Mouse (Mus musculus) leukemia stem cell, adult 10-12 weeks (primary cell): Measurements from ENCODE around the gene D730048I06Rik. TPM values are rescaled to one million over a fixed set of nuclear protein-coding genes. Genes with fewer than 3 reads are reported as not detected.

Source experiments
- polyA plus RNA-seq: library from polyadenylated mRNA; stranded (reverse); fragments of >175 nt; gene quantifications from 2 replicates; pipeline ENCODE4 v1.2.3, GENCODE M21; 2012; ENCODE audit warnings: low replicate concordance

The D730048I06Rik gene
- polyA plus RNA-seq: not detected in 2 replicates

DNA sequence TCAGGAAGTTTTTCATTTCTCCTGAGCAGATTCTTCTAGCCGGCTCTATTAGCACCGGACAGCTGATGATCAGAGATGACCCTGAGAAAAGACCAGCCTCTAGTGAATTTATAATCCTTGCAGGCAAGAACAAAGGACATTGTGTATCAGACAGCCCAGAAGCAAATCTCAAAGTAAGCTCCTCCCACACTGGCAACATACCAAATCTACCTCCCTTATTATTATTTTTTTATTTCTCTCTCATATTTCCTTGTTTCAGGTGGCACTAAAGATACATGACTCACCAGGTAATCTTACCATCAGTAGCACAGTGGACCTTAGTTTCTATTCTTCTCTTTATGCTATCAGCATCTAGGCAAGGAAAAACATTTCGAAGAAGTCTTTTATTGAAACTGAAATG is at the start of gene D730048I06Rik, which contains the start of gene Gm27235:
Gene D730048I06Rik (minus strand): TSS at position 112 of the 400 bp plus-strand sequence.
Gene Gm27235 (minus strand): TSS at position 101 of the 400 bp plus-strand sequence.

DNA sequence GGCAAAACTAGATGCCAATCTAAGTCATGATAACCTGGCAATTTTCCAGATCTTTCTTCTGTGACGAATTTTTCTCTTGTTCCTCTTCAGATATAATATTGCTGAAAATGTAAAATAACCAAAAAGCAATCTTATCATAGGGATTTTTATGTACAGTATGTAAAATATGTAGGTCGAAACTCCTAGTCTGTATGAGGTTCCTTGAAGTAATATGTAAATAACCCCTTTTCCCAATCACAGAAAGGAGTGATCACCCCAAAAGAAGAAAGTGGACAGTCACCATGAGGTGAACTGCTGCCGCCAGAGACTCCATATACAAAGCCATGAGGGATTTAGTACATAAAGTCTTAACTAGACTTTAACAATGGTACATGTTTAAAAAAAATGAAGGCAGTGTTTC is 11.9 kb downstream of the D730048I06Rik start, which contains the start of gene Gm17727:
Gene Gm17727 (minus strand): TSS at position 101 of the 400 bp plus-strand sequence.

DNA sequence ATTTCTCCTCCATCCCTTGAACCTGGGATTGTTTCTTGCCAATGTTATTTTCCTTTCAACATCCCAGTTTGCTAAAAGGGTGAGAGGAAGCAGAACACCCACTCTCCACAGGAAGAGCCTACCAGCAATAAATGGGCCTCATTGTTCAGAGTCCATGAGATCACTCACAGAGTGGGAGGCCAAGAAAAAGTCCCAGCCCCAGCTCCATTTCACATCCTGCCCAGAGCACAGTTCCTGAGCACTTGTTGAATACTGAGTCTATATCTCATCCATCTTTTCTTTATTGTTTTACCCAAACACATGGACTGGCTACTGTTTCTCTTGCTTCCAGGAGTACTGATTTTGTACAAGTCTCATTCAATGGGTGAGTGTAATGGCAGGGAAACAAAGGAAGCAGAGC is 49.2 kb downstream of the D730048I06Rik start, which contains the start of gene Gm17677:
Gene Gm17677 (plus strand): TSS at position 301 of the 400 bp plus-strand sequence.

Other genes with a start within 250 kb of the D730048I06Rik start
- gene Ddx25, start 231.6 kb downstream of the D730048I06Rik start, polyA plus RNA-seq: not detected in 2 replicates
- 0.25 and 0.79 TPM in 2 replicates for gene Pus3, start 231.5 kb downstream of the D730048I06Rik start, polyA plus RNA-seq
- 0.20 and 1.1 TPM in 2 replicates for gene Pate2, start 219.8 kb downstream of the D730048I06Rik start, polyA plus RNA-seq
- gene Hyls1, start 219.7 kb downstream of the D730048I06Rik start, polyA plus RNA-seq: 1.5 and 5.5 TPM in 2 replicates
- gene Pate4, start 178.2 kb downstream of the D730048I06Rik start, polyA plus RNA-seq: not detected in 2 replicates
- gene Pate3, start 141.9 kb downstream of the D730048I06Rik start, polyA plus RNA-seq: not detected in 2 replicates
- not detected in 2 replicates for gene Pate1, start 102.7 kb downstream of the D730048I06Rik start, polyA plus RNA-seq
- not detected in 2 replicates for gene Gm17677, start 49.1 kb downstream of the D730048I06Rik start, polyA plus RNA-seq
- not detected in 2 replicates for gene Gm17727, start 12.0 kb downstream of the D730048I06Rik start, polyA plus RNA-seq
- not detected in 2 replicates for gene Gm27235, start within 50 bp of the D730048I06Rik start, polyA plus RNA-seq
- not detected in 2 replicates for gene 9230110F15Rik, start 54.0 kb upstream of the D730048I06Rik start, polyA plus RNA-seq
- gene 9230113P08Rik, start 118.3 kb upstream of the D730048I06Rik start, polyA plus RNA-seq: not detected in 2 replicates